Mouse (Mus musculus) midbrain, embryonic 11.5 days (tissue): ENCODE measurements around the gene Pid1. TPM values are rescaled to one million over a fixed set of nuclear protein-coding genes. Genes with fewer than 3 reads are reported as not detected.

Experiments
- ATAC-seq: fragments of 200-750 bp; cut with Nextera tagmentation; 2 replicates; pipeline ENCODE4 v1.8.0; 2017; ENCODE audit warnings: moderate TSS enrichment, moderate library complexity; ENCODE audit not compliant: low FRiP score
- DNase-seq: peaks from one replicate; pipeline ENCODE4 v3.0.0; 2015; ENCODE audit warnings: low spot score; ENCODE audit errors: missing footprints
- H3K27ac ChIP-seq: fragments of 300-500 bp; sonication (generic); 2 replicates; pipeline ENCODE4 v1.5.1; 2014; ENCODE audit warnings: low read depth, low read length
- H3K27me3 ChIP-seq: fragments of 300-500 bp; sonication (generic); 2 replicates; pipeline ENCODE4 v1.6.1; 2014; ENCODE audit warnings: mild to moderate bottlenecking, low read length, moderate library complexity, mixed read lengths; ENCODE audit not compliant: control insufficient read depth, insufficient read depth
- H3K36me3 ChIP-seq: fragments of 300-500 bp; sonication (generic); 2 replicates; pipeline ENCODE4 v1.6.1; 2014; ENCODE audit warnings: mild to moderate bottlenecking, low read length, moderate library complexity, mixed read lengths; ENCODE audit not compliant: control insufficient read depth, insufficient read depth
- H3K4me1 ChIP-seq: fragments of 300-500 bp; sonication (generic); 2 replicates; pipeline ENCODE4 v1.6.1; 2014; ENCODE audit warnings: low read length; ENCODE audit not compliant: control insufficient read depth, insufficient read depth
- H3K4me2 ChIP-seq: fragments of 300-500 bp; sonication (generic); 2 replicates; pipeline ENCODE4 v1.6.1; 2014; ENCODE audit warnings: mild to moderate bottlenecking, moderate library complexity
- H3K4me3 ChIP-seq: fragments of 300-500 bp; sonication (generic); 2 replicates; pipeline ENCODE4 v1.5.1; 2014; ENCODE audit warnings: low read depth, low read length
- H3K9ac ChIP-seq: fragments of 300-500 bp; sonication (generic); 2 replicates; pipeline ENCODE4 v1.6.1; 2014; ENCODE audit warnings: low read length
- H3K9me3 ChIP-seq: fragments of 300-500 bp; sonication (generic); 2 replicates; pipeline ENCODE4 v1.6.1; 2016; ENCODE audit warnings: low read length; ENCODE audit not compliant: control insufficient read depth
- WGBS: fragments of 180-500 bp; shearing (Covaris S2); extraction: QIAGEN DNeasy Blood & Tissue Kit; methylation state at CpG from one replicate; pipeline ENCODE4 v1.1.7; 2014; 5-methylcytosine and 5-hydroxymethylcytosine counted together
- polyA plus RNA-seq: library from polyadenylated mRNA; unstranded; fragments of >200 nt; fragmentation: Nextera tagmentation; extraction: Ambion mirVana; gene quantifications from 2 replicates; pipeline ENCODE4 v1.2.1, GENCODE M21; 2014

Gene Pid1
- polyA plus RNA-seq, 1 experiment from 2014 or later = 25.2 TPM

GRCm38 (mm10) chr1:84299719-84300118 is 64.3 kb downstream of the Pid1 start:
- Histone ChIP-seq H3K36me3 (no peaks in the 10 kb centered on the region), H3K27ac (no peak overlapping the region), H3K4me3 (no peak overlapping the region), H3K4me2 (no peak overlapping the region), H3K9me3 (no peaks in the 10 kb centered on the region), H3K4me1 (no peaks in the 10 kb centered on the region), H3K9ac (no peak overlapping the region), H3K27me3 (no peaks in the 10 kb centered on the region)
- no peak for DNase-seq
- WGBS = 83% methylated on average over 1 of the region's 1 CpGs
- no peak for ATAC-seq

- H3K9ac ChIP-seq = no peak overlapping the region
- no peaks in the 10 kb centered on the region for H3K36me3 ChIP-seq
- WGBS = 26% methylated on average over 6 of the region's 6 CpGs
- peaks cover 2% of the 10 kb centered on the region; the same call in 1 of the 2 replicates for H3K4me1 ChIP-seq
- ATAC-seq (0 out of 2 replicates have a peak, but pooled peaks have one; percentile 29), DNase-seq (peak; percentile 97)
- no peak overlapping the region for H3K4me2 ChIP-seq
- H3K4me3 ChIP-seq = no peak overlapping the region
- H3K9me3 ChIP-seq = no peaks in the 10 kb centered on the region
- peaks cover 5% of the 10 kb centered on the region; the same call in 1 of the 2 replicates for H3K27me3 ChIP-seq
- no peak overlapping the region for H3K27ac ChIP-seq
Measured at GRCm38 (mm10) chr1:84286682-84287111, 77.3 kb downstream of the Pid1 start.

- ATAC-seq (no peak), DNase-seq (peak; percentile 64)
- H3K4me2 ChIP-seq = no peak overlapping the region
- H3K27ac ChIP-seq = no peak overlapping the region
- H3K4me1 ChIP-seq = peaks cover 2% of the 10 kb centered on the region; the same call in 1 of the 2 replicates
- H3K4me3 ChIP-seq = no peak overlapping the region
- peaks cover 5% of the 10 kb centered on the region; the same call in 1 of the 2 replicates for H3K27me3 ChIP-seq
- H3K36me3 ChIP-seq = no peaks in the 10 kb centered on the region
- WGBS = 91% methylated on average over 7 of the region's 7 CpGs
- no peak overlapping the region for H3K9ac ChIP-seq
- H3K9me3 ChIP-seq = no peaks in the 10 kb centered on the region
Measured at GRCm38 (mm10) chr1:84285620-84286019, 78.4 kb downstream of the Pid1 start.

- no peaks in the 10 kb centered on the region for H3K36me3 ChIP-seq
- peak overlapping the region; percentile 59 for H3K4me2 ChIP-seq
- H3K9me3 ChIP-seq = no peaks in the 10 kb centered on the region
- H3K27me3 ChIP-seq = peaks cover 5% of the 10 kb centered on the region; the same call in 1 of the 2 replicates
- H3K4me3 ChIP-seq = peak overlapping the region; percentile 45
- DNase-seq (peak; percentile 94), ATAC-seq (peak; percentile 91)
- 3% methylated on average over 45 of the region's 53 CpGs for WGBS
- peaks cover 2% of the 10 kb centered on the region; the same call in 1 of the 2 replicates for H3K4me1 ChIP-seq
- peak overlapping the region; percentile 55 for H3K9ac ChIP-seq
- no peak overlapping the region; the same call in 1 of the 2 replicates for H3K27ac ChIP-seq
Measured at GRCm38 (mm10) chr1:84284293-84285068, 79.5 kb downstream of the Pid1 start.

- no peak overlapping the region for H3K9ac ChIP-seq
- no peak for ATAC-seq
- H3K4me2 ChIP-seq = peak overlapping the region; percentile 59; the same call in 1 of the 2 replicates
- peaks cover 5% of the 10 kb centered on the region; the same call in 1 of the 2 replicates for H3K27me3 ChIP-seq
- no peak for DNase-seq
- 0% methylated on average over 2 of the region's 2 CpGs for WGBS
- peaks cover 2% of the 10 kb centered on the region; the same call in 1 of the 2 replicates for H3K4me1 ChIP-seq
- no peaks in the 10 kb centered on the region for H3K9me3 ChIP-seq
- no peak overlapping the region for H3K27ac ChIP-seq
- H3K4me3 ChIP-seq = peak overlapping the region; percentile 45
- no peaks in the 10 kb centered on the region for H3K36me3 ChIP-seq
Measured at GRCm38 (mm10) chr1:84283119-84283518, 80.9 kb downstream of the Pid1 start.

GRCm38 (mm10) chr1:84280171-84280570 is 83.8 kb downstream of the Pid1 start:
- H3K4me2 ChIP-seq = no peak overlapping the region
- WGBS = 90% methylated on average over 3 of the region's 3 CpGs

GRCm38 (mm10) chr1:84278359-84279255 is 85.4 kb downstream of the Pid1 start:
- H3K36me3 ChIP-seq = no peaks in the 10 kb centered on the region
- WGBS = 89% methylated on average over 7 of the region's 7 CpGs
- DNase-seq (peak; percentile 69), ATAC-seq (no peak)
- H3K27ac ChIP-seq = no peak overlapping the region
- no peak overlapping the region for H3K4me3 ChIP-seq
- no peaks in the 10 kb centered on the region for H3K9me3 ChIP-seq
- no peak overlapping the region for H3K4me2 ChIP-seq
- no peak overlapping the region for H3K9ac ChIP-seq
- H3K27me3 ChIP-seq = no peaks in the 10 kb centered on the region
- no peaks in the 10 kb centered on the region for H3K4me1 ChIP-seq

More at GRCm38 (mm10) chr1:84280171-84280570, 83.8 kb downstream of the Pid1 start:
- H3K27me3 ChIP-seq = peaks cover 3% of the 10 kb centered on the region; the same call in 1 of the 2 replicates
- H3K9me3 ChIP-seq = no peaks in the 10 kb centered on the region
- peaks cover 2% of the 10 kb centered on the region; the same call in 1 of the 2 replicates for H3K4me1 ChIP-seq
- H3K9ac ChIP-seq = no peak overlapping the region
- no peak overlapping the region for H3K27ac ChIP-seq
- no peak overlapping the region for H3K4me3 ChIP-seq
- DNase-seq = peak; percentile 57
- no peaks in the 10 kb centered on the region for H3K36me3 ChIP-seq
- ATAC-seq = no peak

- no peak overlapping the region for H3K4me2 ChIP-seq
- H3K9me3 ChIP-seq = no peaks in the 10 kb centered on the region
- no peaks in the 10 kb centered on the region for H3K4me1 ChIP-seq
- no peak overlapping the region for H3K9ac ChIP-seq
- ATAC-seq = no peak
- WGBS = 68% methylated on average over 4 of the region's 4 CpGs
- no peak overlapping the region for H3K27ac ChIP-seq
- no peaks in the 10 kb centered on the region for H3K36me3 ChIP-seq
- no peaks in the 10 kb centered on the region for H3K27me3 ChIP-seq
- no peak overlapping the region for H3K4me3 ChIP-seq
- DNase-seq = no peak
Measured at GRCm38 (mm10) chr1:84272951-84273350, 91.0 kb downstream of the Pid1 start.
